Mouse (Mus musculus) testis, postnatal 14 days (tissue): Measurements from ENCODE around the gene Tph1.

Source experiments
- DNase-seq: peaks from one replicate; pipeline ENCODE4 v3.0.0; 2021; ENCODE audit warnings: low spot score

The Tph1 gene

GRCm38 (mm10) chr7:46597006-46597405 is 75.3 kb downstream of the Tph1 start:
- DNase-seq = no peak
